Mouse (Mus musculus) bone marrow, adult 2 months (tissue): Measurements from ENCODE around the gene Gm11541.

ENCODE experiments used
- CTCF ChIP-seq: fragments of 200-500 bp; IDR thresholded peaks from 2 replicates; pipeline ENCODE4 v1.5.1; 2011; ENCODE audit warnings: low read length, control low read depth; ENCODE audit not compliant: control insufficient read depth, insufficient read depth
- POLR2A ChIP-seq: fragments of 200-500 bp; IDR thresholded peaks from 2 replicates; pipeline ENCODE4 v1.6.1; 2011; ENCODE audit warnings: low read depth, mild to moderate bottlenecking, control low read depth, low read length, borderline replicate concordance; ENCODE audit not compliant: control insufficient read depth

DNA sequence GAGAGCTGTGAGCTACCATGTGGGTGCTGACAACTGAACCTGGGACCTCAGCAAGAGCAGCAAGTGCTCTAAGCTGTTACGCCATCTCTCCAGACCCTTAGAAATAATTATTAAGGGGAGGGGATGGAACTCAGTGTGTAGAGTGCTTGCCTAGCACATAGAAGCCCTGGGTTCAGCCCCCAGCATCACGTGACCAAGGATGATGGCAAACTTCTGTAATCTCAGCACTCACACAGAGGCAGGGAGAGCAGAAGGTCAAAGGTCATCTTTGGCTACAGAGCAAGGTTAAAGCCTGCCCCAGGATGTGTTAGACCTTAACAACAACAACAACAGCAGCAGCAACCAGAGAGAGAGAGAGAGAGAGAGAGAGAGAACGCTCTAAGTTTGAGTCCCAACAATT is 24.2 kb upstream of the Gm11541 start:
- TF ChIP-seq POLR2A (no peak), CTCF (no peak)
